Mouse (Mus musculus) megakaryocyte progenitor cell, adult 5-6 weeks (primary cell): ENCODE measurements at regions not wholly inside any gene's neighbourhood (a gene's known extent, or its start where the extent isn't known, plus 50 kb on each side); places are given as distances from the start of the nearest gene placed in this dataset.

ENCODE experiments used
- ATAC-seq: replicated peaks from 2 replicates; pipeline ENCODE4 v1.8.0; 2016; ENCODE audit warnings: mild to moderate bottlenecking, moderate TSS enrichment, inconsistent platforms; ENCODE audit not compliant: poor library complexity

DNA sequence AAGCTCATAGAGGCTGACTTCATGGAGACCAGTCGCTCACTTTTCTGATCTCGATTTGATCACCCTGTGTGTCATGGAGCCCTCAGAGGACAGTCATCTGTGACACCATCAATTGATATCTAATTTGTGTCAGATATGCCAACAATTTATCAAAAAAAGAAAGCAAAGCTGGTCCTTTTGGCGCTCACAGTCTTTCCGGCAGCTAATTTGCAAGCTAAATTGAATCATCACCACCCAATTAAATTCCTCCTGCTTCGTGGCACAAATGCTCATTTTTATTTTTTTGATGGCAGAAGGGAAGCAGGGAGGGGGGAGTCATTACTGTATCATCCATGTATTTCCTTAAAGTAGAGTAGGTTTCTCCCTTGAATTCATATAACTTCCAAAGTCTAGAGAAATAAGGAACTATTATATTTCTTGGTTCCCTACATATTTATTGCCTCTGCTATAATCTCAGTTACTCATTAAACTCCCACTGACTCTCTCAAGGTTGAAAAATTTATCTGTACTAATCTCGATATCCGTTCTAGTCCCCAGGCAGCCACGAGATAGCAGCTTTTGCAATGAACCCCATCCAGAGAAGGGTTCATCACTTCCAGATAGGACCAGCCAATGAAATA, 325.8 kb downstream of the Gpam start:
- no peak for ATAC-seq

DNA sequence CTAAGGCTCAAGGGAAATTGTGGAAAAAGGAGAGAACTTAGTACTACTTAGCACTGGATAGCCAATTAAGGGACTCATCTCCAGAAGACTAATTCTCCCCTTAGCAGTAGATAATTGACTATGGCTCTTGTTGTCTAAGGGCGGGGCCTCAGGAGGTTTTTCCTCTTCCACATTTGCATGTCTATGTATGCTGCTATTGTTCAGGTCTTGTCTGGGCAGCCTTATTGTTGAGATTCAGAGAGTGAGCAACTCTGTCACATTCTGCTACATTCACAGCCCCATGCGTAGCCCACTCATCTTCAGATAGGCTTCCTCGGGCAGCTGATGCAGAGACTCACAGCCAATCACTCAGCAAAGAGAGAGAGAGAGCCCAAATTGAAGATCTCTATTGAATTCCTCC, 339.9 kb downstream of the Gpam start:
- ATAC-seq: no peak

DNA sequence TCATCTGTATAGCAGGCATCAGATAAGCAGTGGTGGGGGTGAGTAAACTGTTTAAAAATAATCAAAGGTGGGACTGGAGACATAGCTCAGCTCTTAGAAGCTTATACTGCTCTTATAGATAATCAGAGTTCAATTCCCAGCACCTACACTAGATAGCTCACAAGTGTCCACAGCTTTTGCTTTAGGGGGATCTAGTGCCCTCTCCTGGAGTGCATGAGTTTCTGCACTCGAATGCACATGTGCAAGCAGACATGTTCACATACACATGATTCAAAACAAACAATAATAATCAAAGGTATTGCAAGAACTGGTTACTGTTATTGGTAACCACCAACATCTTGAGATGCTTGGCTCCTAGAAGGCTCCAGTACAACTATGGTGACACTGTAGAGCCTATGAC, 343.3 kb downstream of the Gpam start:
- peak; percentile 57 for ATAC-seq

DNA sequence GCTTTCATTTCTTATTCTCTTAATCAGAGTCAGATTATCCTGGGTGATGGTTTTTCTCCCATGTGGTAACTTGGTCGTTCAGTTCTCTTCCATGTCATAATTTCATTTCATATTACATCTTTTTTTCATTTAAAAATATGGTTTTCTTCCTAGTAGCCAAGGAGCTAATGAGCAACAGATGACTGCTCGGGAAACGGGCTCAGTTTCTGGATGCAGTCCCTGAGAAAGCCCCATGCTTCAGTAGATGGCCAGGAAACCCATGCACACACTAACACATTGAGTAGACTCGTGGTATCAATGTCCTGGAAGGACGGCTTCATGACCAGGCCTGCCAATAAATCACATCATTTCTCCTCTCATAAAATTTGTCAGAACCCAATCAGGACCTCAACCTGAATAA, 369.3 kb downstream of the Gpam start:
- no peak for ATAC-seq

DNA sequence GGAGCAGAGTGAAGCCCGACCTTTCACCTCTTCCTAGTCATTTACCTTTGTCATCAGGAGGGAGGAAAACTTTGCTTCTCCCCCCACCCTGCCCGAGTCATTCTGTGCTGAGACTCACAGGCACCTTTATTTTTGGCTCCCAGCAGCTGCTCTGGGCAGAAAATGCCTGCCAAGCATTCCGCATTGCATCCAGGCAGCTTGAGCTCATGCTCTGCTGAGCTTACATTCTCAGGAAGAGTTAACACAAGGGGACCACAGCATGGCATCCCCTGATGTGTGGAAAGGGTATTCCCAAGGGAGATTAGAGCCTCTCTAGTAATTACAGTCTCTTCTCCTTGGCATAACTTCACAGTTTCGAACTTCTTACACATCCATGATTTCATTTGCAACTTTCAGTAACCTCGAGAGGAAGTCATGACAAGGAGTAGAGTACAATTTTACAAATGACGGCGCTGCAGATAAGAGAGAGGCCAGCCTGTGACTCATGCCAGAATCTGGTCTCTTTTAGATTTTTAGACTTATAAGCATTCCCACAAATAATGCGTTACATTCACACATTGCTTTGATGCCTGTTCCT, 370.3 kb downstream of the Gpam start:
- ATAC-seq: no peak

DNA sequence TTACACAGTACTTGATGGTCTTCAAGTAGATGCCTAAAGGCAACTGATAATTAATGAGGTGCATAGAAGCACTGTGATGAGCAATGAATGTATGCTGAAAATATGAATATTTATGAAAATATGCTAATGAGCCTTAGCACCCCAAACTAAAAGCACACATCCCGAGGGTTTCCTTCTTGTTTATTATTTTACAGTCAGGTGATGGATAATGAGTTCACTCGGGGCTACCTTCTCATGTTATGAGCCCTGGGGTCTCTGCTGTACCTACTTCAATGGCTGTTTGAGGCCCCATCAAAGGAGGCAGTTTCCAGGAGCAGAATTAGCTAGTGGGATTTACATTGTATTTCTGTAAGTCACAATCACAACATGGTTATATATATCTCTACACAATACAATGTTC, 371.6 kb downstream of the Gpam start:
- ATAC-seq: no peak

DNA sequence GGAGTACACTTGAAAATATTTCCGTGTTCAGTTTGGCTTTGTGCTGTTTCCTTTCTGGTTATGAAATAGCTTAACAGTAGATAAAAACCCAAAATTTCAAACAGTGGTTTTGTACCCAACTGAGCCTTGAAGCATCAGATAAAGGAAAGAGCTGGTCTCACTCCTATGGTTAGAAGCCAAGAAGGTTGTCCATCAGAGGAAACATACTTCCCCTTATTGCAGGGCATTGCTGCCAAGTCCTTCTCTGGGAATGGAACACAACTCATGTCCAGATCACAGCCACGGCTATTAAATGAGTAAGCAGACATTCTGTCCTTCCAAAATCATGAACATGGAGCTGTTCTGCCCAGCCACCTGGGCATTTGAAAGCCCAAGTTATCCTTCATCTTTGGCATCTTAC, 393.1 kb downstream of the Gpam start:
- peak; percentile 76 for ATAC-seq

DNA sequence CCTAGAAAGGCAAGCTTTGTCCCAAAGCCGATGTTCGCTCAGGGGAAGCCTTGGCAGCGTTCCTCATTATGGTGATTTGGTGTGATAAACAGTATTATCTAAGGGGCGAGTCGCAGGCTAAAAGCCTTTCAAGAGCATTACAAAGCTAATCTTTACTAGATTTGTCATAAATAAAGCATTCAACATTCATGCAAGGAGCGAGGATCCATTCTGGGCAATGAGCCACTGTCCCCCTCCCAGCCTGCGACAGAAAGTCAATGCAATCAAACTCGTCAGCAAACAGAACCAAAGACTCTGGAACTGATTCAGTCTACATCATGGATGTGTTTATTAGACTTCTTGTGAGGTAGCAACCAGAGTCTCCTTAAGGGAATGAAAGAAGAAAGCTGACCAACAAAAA, 395.3 kb downstream of the Gpam start:
- ATAC-seq: no peak

DNA sequence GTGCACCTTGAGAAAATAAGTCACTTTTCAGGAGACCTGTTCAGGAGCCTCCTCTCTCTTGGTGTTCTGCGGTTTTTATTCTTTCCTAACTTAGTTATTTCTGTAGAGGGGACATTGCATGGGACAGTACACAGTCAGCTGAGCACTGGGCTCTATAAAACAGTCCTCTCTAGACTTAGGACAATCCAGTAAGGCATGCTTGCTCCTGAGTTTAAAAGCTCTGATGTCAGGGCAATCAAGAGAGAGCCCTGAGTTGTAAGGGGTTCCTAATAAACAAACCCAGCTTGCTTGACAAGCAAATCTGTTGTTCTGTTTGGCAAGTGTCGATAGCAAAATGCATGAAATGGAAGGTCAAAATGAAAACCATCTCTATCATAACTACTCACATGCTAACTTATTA, 395.7 kb downstream of the Gpam start:
- no peak for ATAC-seq

DNA sequence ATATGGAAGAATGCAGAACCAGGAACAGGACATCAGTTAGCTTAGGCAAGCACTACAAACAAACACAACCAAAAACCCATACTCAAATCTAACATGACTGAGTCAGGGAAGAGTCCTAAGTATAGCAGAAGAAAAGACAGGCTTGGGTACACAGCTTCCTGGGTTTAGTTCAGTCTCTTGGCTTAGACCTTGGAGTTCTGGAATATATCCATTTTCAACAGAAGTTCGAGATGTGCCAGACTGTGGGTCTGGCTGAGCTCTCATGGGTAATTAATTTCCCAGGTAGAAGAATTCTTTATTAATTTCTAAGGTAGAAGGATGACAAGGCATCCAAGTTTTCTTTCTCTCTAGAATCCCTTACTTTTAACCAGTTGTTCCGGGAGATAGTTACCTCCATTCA, 396.2 kb downstream of the Gpam start:
- no peak for ATAC-seq

DNA sequence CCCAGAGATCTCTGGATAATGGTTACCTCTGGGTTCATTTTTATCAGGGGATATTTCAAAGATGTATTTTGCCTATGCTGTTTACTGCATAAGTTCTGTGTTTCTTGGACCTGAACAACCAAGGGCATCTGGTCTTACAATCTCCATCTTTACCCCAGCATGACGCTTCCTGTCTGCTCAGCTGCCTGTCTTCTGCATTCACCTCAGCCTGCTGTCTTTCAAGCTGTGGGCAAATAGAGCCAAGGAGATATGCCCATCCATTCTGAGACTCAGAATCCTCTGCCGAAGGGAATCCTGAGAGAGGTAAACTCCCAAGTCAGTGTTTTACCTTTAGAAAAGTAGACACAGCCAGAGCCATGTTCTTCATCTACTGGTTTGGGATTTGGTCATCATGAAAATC, 396.7 kb downstream of the Gpam start:
- no peak for ATAC-seq

DNA sequence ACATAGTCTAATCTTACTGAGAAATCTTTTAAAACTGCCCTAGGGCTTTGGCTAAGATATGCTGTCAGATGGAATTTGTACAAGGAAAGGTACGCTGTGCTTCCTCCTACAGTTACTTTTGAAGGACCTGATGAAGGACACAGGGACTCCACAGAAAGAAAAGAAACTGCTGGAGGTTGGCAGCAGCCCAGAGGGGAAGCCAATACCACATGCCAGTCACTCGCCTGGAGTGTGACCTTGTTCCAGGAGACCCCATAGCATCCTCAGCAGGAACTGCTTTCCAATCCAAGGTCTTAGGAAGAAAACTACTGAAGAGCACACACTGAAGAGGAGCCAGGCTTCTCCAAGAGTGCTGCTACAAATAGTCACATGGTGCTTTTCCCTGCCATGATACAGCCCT, 404.9 kb downstream of the Gpam start:
- no peak for ATAC-seq

DNA sequence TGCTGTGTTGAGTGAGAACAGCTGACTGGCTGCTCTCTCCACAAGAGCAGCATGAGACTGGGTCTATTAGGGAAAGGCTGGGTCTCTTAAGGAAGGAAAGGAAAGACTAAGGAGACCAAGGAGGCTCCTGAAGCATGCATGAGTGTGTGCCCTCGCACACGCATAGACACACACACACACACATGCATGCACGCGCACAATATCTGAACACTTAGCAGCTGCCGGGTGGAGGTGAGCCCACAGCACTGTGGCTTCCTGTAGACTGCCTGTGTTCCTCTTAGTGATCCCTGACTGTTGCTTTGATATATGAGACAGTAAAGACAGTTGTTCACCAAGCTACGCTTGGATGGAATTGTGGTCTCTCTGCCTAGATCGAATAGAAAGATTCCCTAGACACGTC, 429.6 kb downstream of the Gpam start:
- ATAC-seq: peak; percentile 83

DNA sequence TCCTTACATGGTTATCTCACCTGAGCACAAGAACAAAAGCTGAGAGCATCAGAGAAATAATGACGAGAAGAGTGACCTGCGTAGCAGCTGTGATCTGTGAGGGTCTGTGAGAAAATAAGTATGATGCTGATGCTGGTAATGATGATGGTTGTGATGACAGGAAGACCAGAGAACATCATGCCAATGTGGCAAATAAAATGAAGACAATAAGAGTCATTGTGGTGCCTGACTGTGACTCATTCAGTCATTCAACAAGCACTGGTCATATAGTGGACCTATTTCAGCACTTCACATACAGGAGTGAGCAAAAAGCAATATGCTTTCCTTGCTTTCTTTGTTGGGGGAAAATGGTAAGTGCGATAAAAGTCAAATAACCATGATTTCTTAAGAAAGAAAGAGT, 433.3 kb downstream of the Gpam start:
- no peak for ATAC-seq

DNA sequence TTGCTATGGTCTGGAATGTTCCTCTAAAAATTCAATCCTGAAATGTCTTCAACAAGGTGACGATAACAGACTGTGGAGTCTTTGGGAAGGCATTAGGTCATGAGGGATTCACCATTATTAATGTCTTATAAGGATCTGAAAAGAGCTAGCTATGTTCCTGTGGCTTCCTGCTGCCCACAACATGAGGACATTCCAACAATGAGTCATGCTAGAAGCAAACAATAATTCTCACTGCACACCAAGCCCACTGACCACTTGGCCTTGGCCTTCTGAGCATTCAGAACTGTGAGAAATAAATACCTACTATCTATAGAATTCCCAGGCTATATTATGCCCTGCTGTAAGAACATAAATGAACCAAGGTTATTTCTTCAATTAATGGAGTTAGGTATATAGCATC, 433.9 kb downstream of the Gpam start:
- ATAC-seq: no peak

DNA sequence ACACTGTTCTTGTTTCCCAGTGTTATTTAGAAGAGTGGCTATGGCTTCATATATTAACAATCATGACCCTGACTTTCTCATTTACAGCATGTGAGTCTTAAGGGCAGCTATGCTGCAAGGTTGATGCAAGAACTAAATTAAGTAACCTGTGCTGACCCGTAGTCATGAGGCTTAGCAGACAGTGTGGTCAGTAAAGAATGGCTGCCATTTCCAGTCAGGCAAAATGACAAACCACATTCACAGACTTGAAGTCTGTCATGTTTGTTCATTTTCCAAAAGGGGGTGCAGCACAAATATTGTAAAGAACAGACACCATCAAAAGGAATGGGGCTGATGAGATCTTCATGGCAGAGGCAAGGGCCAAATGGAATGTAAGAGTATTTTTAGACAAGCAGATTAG, 435.2 kb downstream of the Gpam start:
- no peak for ATAC-seq

DNA sequence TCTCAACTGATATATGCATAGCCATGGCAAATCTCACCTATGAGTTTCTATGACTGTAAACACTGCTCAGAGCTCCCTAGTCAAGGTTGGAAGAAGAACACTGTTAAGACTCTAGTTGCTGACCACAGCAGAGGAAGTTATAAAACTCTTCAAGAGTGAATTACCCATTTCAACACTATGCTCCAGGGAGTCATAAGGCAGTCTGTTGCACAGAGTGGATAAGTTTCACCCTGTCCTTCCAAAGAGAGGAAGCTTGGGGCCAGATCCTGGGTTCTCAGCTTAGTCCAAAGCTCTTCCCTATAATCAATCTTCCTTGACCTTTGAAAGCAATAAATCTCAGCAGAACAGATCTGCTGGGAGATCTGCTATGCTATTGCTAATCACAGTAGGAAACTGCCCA, 438.4 kb downstream of the Gpam start:
- ATAC-seq: peak; percentile 70

DNA sequence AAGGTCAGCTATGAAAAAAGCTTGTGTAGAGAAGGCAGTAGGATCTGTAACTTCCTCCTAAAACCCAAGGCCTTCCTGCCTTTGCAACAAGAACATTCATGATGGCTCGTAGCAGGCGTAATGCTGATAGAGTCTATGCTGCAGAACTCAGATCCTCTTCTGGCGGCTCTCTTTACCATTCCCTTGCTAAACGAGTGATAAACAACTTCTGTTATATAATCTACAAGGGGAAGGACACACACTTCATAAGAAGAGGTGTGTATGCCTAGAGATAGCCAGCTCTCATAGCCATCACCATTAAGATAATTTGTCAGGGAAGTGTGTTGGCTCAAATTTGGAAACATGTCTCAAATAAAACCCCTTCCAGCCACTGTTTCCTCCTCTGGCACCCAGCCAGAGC, 441.9 kb downstream of the Gpam start:
- peak; percentile 81 for ATAC-seq
